Mouse (Mus musculus): ENCODE data around the gene AL607142.1.

AL607142.1 gene

GRCm38 (mm10) chr4:120064696-120065095 is at the start of gene AL607142.1:
Gene AL607142.1 (plus strand): TSS chr4:120064996.
- no peak for DNase-seq (ENCODE audit: inconsistent age in 2 of 2, low spot score in 1 of 2)

- DNase-seq (ENCODE audit: inconsistent age in 2 of 2, low spot score in 1 of 2): no peak
Observed at GRCm38 (mm10) chr4:120018426-120018825, 46.4 kb upstream of the AL607142.1 start.

- DNase-seq (ENCODE audit: inconsistent age in 2 of 2, low spot score in 1 of 2): no peak
Observed at GRCm38 (mm10) chr4:120022392-120022791, 42.4 kb upstream of the AL607142.1 start.

GRCm38 (mm10) chr4:120023221-120023840 is 41.5 kb upstream of the AL607142.1 start:
- DNase-seq (ENCODE audit: inconsistent age in 2 of 2, low spot score in 1 of 2): no peak

- DNase-seq (ENCODE audit: inconsistent age in 2 of 2, low spot score in 1 of 2): no peak
Observed at GRCm38 (mm10) chr4:120024071-120024470, 40.7 kb upstream of the AL607142.1 start.

GRCm38 (mm10) chr4:120027671-120028070 is 37.1 kb upstream of the AL607142.1 start:
- no peak for DNase-seq (ENCODE audit: inconsistent age in 2 of 2, low spot score in 1 of 2)

- no peak for DNase-seq (ENCODE audit: inconsistent age in 2 of 2, low spot score in 1 of 2)
Observed at GRCm38 (mm10) chr4:120029937-120030336, 34.9 kb upstream of the AL607142.1 start.

- peak; percentile 69 to 86 for DNase-seq (ENCODE audit: inconsistent age in 2 of 2, low spot score in 1 of 2)
Observed at GRCm38 (mm10) chr4:120032320-120032983, 32.3 kb upstream of the AL607142.1 start.

- DNase-seq (ENCODE audit: inconsistent age in 2 of 2, low spot score in 1 of 2): peak in 1 of 2 experiments; percentile 81
Observed at GRCm38 (mm10) chr4:120032984-120033355, 31.8 kb upstream of the AL607142.1 start.

- no peak for DNase-seq (ENCODE audit: inconsistent age in 2 of 2, low spot score in 1 of 2)
Observed at GRCm38 (mm10) chr4:120036294-120036693, 28.5 kb upstream of the AL607142.1 start.

- no peak for DNase-seq (ENCODE audit: inconsistent age in 2 of 2, low spot score in 1 of 2)
Observed at GRCm38 (mm10) chr4:120037007-120037406, 27.8 kb upstream of the AL607142.1 start.

GRCm38 (mm10) chr4:120041520-120041919 is 23.3 kb upstream of the AL607142.1 start:
- no peak for DNase-seq (ENCODE audit: inconsistent age in 2 of 2, low spot score in 1 of 2)

- DNase-seq (ENCODE audit: inconsistent age in 2 of 2, low spot score in 1 of 2): no peak
Observed at GRCm38 (mm10) chr4:120042480-120042879, 22.3 kb upstream of the AL607142.1 start.

GRCm38 (mm10) chr4:120044612-120045011 is 20.2 kb upstream of the AL607142.1 start:
- DNase-seq (ENCODE audit: inconsistent age in 2 of 2, low spot score in 1 of 2): no peak

- DNase-seq (ENCODE audit: inconsistent age in 2 of 2, low spot score in 1 of 2): no peak
Observed at GRCm38 (mm10) chr4:120045131-120045537, 19.7 kb upstream of the AL607142.1 start.

GRCm38 (mm10) chr4:120045871-120046270 is 18.9 kb upstream of the AL607142.1 start:
- no peak for DNase-seq (ENCODE audit: inconsistent age in 2 of 2, low spot score in 1 of 2)

GRCm38 (mm10) chr4:120047060-120047459 is 17.7 kb upstream of the AL607142.1 start:
- DNase-seq (ENCODE audit: inconsistent age in 2 of 2, low spot score in 1 of 2): no peak

- DNase-seq (ENCODE audit: inconsistent age in 2 of 2, low spot score in 1 of 2): no peak
Observed at GRCm38 (mm10) chr4:120048274-120048673, 16.5 kb upstream of the AL607142.1 start.

GRCm38 (mm10) chr4:120049857-120050256 is 14.9 kb upstream of the AL607142.1 start:
- no peak for DNase-seq (ENCODE audit: inconsistent age in 2 of 2, low spot score in 1 of 2)

GRCm38 (mm10) chr4:120052481-120052880 is 12.3 kb upstream of the AL607142.1 start:
- no peak for DNase-seq (ENCODE audit: inconsistent age in 2 of 2, low spot score in 1 of 2)

GRCm38 (mm10) chr4:120053026-120054005 is 11.5 kb upstream of the AL607142.1 start:
- DNase-seq (ENCODE audit: inconsistent age in 2 of 2, low spot score in 1 of 2): no peak

All from adrenal gland, adult (tissue).